Mouse (Mus musculus): ENCODE data around the gene Kcnh4. TPM values are rescaled to one million over a fixed set of nuclear protein-coding genes. Genes with fewer than 3 reads are reported as not detected.
A peak's percentile ranks its signal among the peaks of the same experiment; 100 is the strongest.
"Not testable (repeated sequence)": the region's sequence is repeated elsewhere in the genome, so short reads cannot be mapped to it uniquely, and the experiment has no call there.

Gene Kcnh4
- polyA plus RNA-seq (2012; ENCODE audit: insufficient read depth, insufficient read length, low replicate concordance, missing spikeins) = not detected in 2 replicates

DNA sequence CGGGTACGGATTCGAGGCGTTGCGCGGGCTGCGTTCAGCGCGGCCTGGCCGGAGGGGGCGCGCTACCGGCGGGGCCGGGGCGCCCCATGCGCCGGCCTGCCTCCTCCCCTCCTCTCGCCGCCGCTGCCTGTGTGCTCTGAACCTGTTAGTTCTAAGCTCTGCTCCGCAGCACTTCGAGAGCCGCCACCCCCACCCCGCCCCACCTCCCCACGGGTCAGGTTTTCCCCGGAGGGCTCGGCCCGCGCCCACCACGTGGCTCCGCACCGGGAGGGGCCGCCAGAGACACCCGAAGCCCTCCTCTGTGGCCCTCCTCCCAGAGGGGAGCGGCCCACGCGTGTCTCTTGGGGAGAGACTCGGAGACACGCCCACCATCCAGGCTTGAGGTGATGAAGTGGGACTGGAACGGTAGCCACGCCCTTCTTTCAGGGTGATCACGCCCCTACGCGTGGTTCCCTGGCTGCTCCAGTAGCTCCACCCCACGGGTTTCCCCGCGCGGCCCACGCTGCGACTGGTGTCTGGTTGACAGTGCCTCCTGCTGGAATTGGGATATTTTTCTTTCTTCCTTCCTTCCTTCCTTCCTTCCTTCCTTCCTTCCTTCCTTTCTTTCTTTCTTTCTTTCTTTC, at the start of gene Kcnh4:
Kcnh4 (minus strand) TSS at position 332 of the 623 bp plus-strand sequence.
- H3K27ac ChIP-seq (ENCODE audit: insufficient read depth, low read depth, low read length) = peak within 1 kb of the TSS; percentile 63; the same call in 1 of the 2 replicates
- TF ChIP-seq CTCF (IDR thresholded peaks at IDR 0.05; ENCODE audit: insufficient read depth, low read depth, low read length) (no peak), POLR2A (IDR thresholded peaks at IDR 0.05; ENCODE audit: insufficient read depth, low read depth, low read length) (no peak)
- H3K4me3 ChIP-seq (ENCODE audit: insufficient read depth, low read depth, low read length) = peak within 1 kb of the TSS; percentile 65
- under 1% methylated on average over 51 of the region's 51 CpGs for WGBS
- peaks cover 25% of the 10 kb centered on the region for H3K4me1 ChIP-seq (ENCODE audit: control insufficient read depth, insufficient read depth, low read length)

DNA sequence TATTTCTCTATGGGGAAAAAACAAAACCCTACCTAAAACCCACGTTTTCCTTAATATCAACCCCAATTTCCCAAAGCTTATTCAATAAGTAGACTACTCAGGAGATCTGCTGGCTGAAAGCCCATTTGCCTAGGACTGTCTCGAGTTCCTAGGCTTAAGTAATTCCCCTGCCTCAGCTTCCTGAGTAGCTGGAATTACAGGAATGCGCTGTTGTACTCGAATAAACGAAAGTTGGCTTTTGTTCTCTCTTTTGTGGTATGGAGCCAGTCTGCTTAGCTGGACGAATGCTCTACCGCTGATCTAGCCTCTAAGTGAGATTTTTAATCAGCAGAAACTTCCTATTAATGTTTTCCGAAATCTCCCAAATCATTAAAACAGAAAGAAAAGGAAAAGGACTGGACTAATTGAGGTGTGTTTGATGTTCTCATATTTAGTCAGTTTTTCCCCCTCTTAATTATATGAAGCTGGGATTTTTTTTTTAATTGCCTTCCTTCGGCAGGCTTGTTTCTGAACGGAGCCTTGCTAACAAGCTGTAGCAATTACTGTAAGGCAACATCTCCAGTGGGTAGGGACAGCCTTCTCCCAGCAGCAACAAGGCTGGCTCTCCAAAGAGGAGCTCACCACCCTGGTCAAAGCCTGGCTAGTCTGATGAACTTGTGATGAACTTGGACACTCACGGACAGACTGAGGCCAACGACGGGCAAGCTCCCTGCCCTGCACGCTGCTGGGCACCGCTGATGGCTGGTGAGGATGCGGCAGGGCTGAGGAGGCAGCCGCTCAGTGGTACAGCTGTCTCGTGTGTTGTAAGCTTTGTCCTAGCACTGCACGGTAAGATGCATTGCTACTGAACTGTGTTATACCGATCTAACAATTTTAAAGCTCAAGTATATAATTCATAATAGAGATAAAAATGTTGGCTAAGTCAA, 46.9 kb upstream of the Kcnh4 start:
- H3K4me1 ChIP-seq (ENCODE audit: control insufficient read depth, insufficient read depth, low read length) = peaks cover 4% of the 10 kb centered on the region
- 46% methylated on average over 20 of the region's 20 CpGs for WGBS
- no peak overlapping the region for H3K4me3 ChIP-seq (ENCODE audit: insufficient read depth, low read depth, low read length)
- H3K27ac ChIP-seq (ENCODE audit: insufficient read depth, low read depth, low read length) = 0 out of 2 replicates have a peak overlapping the region, but pooled peaks have one; percentile 18
- TF ChIP-seq CTCF (IDR thresholded peaks at IDR 0.05; ENCODE audit: insufficient read depth, low read depth, low read length) = no peak
- TF ChIP-seq POLR2A (IDR thresholded peaks at IDR 0.05; ENCODE audit: insufficient read depth, low read depth, low read length) = no peak

DNA sequence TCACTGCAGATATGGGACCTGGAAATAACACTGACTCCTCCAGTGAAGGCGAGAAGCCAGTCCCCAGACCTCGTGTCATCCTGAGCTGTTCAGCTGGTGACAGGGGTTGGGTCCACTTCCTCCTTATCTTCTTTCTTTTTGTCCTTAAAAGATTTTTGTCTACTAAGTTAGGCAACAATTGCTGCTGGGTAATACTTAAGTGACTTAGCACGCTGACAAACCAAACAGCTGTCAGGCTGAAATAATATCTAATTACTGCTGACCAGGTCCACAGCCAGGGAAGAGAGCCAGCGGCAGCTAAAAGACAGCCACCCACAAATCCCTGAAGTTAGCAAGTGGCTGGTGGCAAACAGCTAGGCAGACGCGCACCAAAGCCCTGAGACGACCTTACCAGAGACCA, 45.8 kb upstream of the Kcnh4 start:
- no peak overlapping the region for H3K4me3 ChIP-seq (ENCODE audit: insufficient read depth, low read depth, low read length)
- WGBS = 74% methylated on average over 7 of the region's 7 CpGs
- TF ChIP-seq POLR2A (IDR thresholded peaks at IDR 0.05; ENCODE audit: insufficient read depth, low read depth, low read length) (no peak), CTCF (IDR thresholded peaks at IDR 0.05; ENCODE audit: insufficient read depth, low read depth, low read length) (no peak)
- H3K4me1 ChIP-seq (ENCODE audit: control insufficient read depth, insufficient read depth, low read length) = peaks cover 4% of the 10 kb centered on the region
- H3K27ac ChIP-seq (ENCODE audit: insufficient read depth, low read depth, low read length) = no peak overlapping the region

DNA sequence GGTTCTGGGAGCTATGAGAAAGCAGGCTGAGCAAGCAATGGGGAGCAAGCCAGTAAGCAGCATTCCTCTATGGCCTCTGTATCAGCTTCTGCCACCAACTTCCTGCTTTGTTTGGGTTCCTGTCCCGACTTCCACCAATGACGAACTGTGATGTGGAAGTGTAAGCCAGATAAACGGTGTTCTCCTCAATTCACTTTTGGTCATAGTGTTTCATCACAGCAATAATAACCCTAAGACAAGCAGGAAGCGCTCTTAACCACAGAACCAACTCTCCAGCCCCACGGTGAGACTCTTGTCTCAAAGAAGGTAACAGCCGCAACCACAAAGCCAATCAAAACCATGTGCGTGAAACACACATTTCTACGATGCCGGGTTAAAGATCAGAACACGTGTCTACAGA, 44.7 kb upstream of the Kcnh4 start:
- TF ChIP-seq POLR2A (IDR thresholded peaks at IDR 0.05; ENCODE audit: insufficient read depth, low read depth, low read length) (no peak), CTCF (IDR thresholded peaks at IDR 0.05; ENCODE audit: insufficient read depth, low read depth, low read length) (no peak)
- Histone ChIP-seq H3K27ac (ENCODE audit: insufficient read depth, low read depth, low read length) (no peak overlapping the region), H3K4me3 (ENCODE audit: insufficient read depth, low read depth, low read length) (no peak overlapping the region), H3K4me1 (ENCODE audit: control insufficient read depth, insufficient read depth, low read length) (peaks cover 4% of the 10 kb centered on the region)
- WGBS = 96% methylated on average over 10 of the region's 10 CpGs

DNA sequence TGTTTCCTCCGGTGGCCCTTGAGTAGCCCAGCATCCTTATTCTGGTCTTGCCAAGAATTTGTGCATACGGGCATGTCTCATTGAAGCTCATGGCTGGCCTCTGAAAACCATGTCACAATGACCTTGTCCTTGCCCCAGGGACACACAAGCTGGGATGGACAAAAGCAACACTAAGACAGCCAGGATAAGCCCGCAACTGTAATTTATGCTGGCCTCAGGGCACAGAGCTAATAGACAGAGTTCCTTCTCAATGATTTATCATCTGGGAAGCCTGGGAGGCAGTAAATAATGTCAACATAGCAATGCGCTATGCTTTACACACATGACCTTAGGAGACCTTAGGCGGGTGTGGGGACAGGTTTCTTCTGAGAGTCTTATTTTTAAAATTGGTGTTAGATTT, 39.7 kb upstream of the Kcnh4 start:
- H3K4me3 ChIP-seq (ENCODE audit: insufficient read depth, low read depth, low read length) = no peak overlapping the region
- no peak overlapping the region for H3K27ac ChIP-seq (ENCODE audit: insufficient read depth, low read depth, low read length)
- H3K4me1 ChIP-seq (ENCODE audit: control insufficient read depth, insufficient read depth, low read length) = no peaks in the 10 kb centered on the region
- no peak for TF ChIP-seq POLR2A (IDR thresholded peaks at IDR 0.05; ENCODE audit: insufficient read depth, low read depth, low read length)
- WGBS = 71% methylated on average over 5 of the region's 5 CpGs

DNA sequence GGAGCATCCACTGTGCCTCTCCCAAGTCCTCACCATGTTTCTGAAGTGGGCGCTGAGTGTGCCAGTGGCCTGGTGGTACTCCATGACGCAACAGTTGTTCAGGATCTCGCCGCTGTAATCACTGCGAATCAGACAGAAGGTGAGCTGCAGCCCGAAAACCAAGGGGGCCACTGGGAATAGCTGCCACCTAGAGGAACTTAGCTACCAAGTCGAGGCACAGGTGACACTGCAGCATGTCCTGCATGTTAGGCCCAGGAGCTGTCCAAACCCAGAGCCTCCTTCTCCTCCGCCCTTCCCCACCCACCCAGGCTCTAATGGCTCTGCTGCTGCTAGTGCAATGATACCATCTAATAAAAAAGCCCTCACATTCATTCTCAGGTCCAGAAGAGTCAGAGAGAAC, 36.8 kb upstream of the Kcnh4 start:
- Histone ChIP-seq H3K27ac (ENCODE audit: insufficient read depth, low read depth, low read length) (no peak overlapping the region), H3K4me1 (ENCODE audit: control insufficient read depth, insufficient read depth, low read length) (no peaks in the 10 kb centered on the region), H3K4me3 (ENCODE audit: insufficient read depth, low read depth, low read length) (no peak overlapping the region)
- WGBS = 78% methylated on average over 8 of the region's 8 CpGs
- TF ChIP-seq POLR2A (IDR thresholded peaks at IDR 0.05; ENCODE audit: insufficient read depth, low read depth, low read length) (no peak), CTCF (IDR thresholded peaks at IDR 0.05; ENCODE audit: insufficient read depth, low read depth, low read length) (no peak)

DNA sequence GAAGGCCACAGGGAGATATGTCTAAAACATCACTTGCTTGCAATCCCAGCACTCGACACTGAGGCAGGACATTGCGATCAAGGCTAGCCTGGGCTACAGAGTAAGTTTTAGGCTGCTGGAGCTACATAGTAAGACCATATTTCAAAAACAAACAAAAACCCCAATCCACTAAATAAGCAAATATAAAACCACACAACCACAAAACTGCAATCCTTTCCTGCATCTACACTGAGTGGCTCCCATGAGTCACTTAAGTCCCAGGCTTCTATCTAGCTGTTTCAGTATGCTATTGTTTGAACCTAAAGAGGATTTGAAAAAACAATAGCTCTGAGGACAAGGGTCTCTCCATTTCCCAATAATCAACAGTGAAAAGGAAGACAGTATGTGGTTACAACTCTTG, 35.6 kb upstream of the Kcnh4 start:
- WGBS = 96% methylated on average over 2 of the region's 2 CpGs
- Histone ChIP-seq H3K27ac (ENCODE audit: insufficient read depth, low read depth, low read length) (no peak overlapping the region), H3K4me1 (ENCODE audit: control insufficient read depth, insufficient read depth, low read length) (no peaks in the 10 kb centered on the region), H3K4me3 (ENCODE audit: insufficient read depth, low read depth, low read length) (no peak overlapping the region)
- TF ChIP-seq CTCF (IDR thresholded peaks at IDR 0.05; ENCODE audit: insufficient read depth, low read depth, low read length) (no peak), POLR2A (IDR thresholded peaks at IDR 0.05; ENCODE audit: insufficient read depth, low read depth, low read length) (no peak)

DNA sequence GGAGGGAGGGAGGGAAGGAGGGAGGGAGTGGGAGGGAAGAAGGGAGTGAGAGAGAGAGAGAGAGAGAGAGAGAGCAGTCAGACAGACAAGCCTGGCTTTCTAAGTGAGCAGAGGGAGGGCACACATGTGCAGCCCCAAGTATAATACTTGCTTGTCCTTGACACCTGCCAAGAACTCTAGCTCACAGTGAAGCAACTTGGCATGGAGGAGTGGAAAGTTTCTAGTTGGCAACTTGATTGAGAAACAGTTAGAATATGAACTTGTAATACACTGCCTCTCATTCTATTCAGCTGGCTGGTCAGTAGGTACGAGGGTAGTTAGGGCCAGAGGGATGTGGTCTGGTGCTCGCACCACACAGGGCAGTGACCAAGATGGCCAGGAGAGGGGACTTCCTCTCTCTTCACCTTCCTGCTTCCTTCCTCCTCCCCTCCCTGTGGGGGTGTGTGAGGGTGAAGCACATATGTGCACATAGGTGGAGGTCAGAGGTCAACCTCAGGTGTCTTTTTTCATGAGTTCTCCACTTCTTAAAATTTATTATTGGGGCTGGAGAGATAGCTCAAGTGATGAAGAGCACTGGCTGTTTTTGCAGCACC, 31.8 kb upstream of the Kcnh4 start:
- WGBS = 64% methylated on average over 2 of the region's 2 CpGs
- peaks cover 6% of the 10 kb centered on the region; the same call in 1 of the 2 replicates for H3K4me1 ChIP-seq (ENCODE audit: control insufficient read depth, insufficient read depth, low read length)
- no peak overlapping the region for H3K4me3 ChIP-seq (ENCODE audit: insufficient read depth, low read depth, low read length)
- no peak overlapping the region for H3K27ac ChIP-seq (ENCODE audit: insufficient read depth, low read depth, low read length)
- no peak for TF ChIP-seq CTCF (IDR thresholded peaks at IDR 0.05; ENCODE audit: insufficient read depth, low read depth, low read length)
- TF ChIP-seq POLR2A (IDR thresholded peaks at IDR 0.05; ENCODE audit: insufficient read depth, low read depth, low read length) = no peak

DNA sequence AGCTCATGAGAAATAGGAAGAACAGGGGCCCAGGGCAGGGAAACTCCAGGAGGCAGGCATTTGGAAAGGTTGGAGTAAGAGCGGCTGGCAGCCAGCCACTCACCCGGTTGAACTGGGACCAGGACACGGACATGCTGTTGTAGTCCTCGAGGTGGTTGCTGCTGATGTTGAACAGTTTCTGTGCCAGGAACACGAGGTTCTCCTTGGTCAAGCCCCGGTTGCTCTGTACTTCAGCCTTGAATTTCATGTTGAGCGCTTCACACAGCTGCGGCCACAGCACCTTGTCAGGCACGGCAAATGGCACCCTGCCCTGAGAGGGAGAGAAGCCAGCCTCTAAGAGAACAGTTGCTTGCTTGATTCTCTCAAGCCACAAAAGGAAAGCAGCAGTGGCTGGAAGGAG, 30.9 kb upstream of the Kcnh4 start:
- peak overlapping the region; percentile 64; the same call in 1 of the 2 replicates for H3K27ac ChIP-seq (ENCODE audit: insufficient read depth, low read depth, low read length)
- 56% methylated on average over 9 of the region's 9 CpGs for WGBS
- not testable (repeated sequence) for H3K4me3 ChIP-seq (ENCODE audit: insufficient read depth, low read depth, low read length); H3K4me1 ChIP-seq (ENCODE audit: control insufficient read depth, insufficient read depth, low read length)
